Mouse (Mus musculus): ENCODE results near the gene Filip1.

GRCm38 (mm10) chr9:80052951-80053350 is 40.3 kb upstream of the Filip1 start:
- no peak for TF ChIP-seq POLR2A (IDR thresholded peaks at IDR 0.05; ENCODE audit: borderline replicate concordance, control insufficient read depth, low read depth, low read length)
- TF ChIP-seq CTCF (IDR thresholded peaks at IDR 0.05; ENCODE audit: control insufficient read depth, insufficient read depth, low read length), result no peak

All from bone marrow, adult 2 months (tissue).